Mouse (Mus musculus) intestine, postnatal 0 days (tissue): ENCODE measurements around the gene Akr1c18. TPM values are rescaled to one million over a fixed set of nuclear protein-coding genes. Genes with fewer than 3 reads are reported as not detected.
"Not testable (repeated sequence)": the region's sequence is repeated elsewhere in the genome, so short reads cannot be mapped to it uniquely, and the experiment has no call there.

ENCODE experiments used
- ATAC-seq: fragments of 200-750 bp; cut with Nextera tagmentation; 2 replicates; pipeline ENCODE4 v1.8.0; 2017; ENCODE audit warnings: mild to moderate bottlenecking, moderate TSS enrichment, moderate library complexity
- H3K27ac ChIP-seq: fragments of 300-500 bp; sonication (generic); 2 replicates; pipeline ENCODE4 v1.5.1; 2014; ENCODE audit warnings: mild to moderate bottlenecking, low read depth, low read length, moderate library complexity
- H3K27me3 ChIP-seq: fragments of 300-500 bp; sonication (generic); replicated peaks from 2 replicates; pipeline ENCODE4 v1.6.1; 2014; ENCODE audit warnings: low read length, mixed read lengths; ENCODE audit not compliant: control insufficient read depth, insufficient read depth
- H3K36me3 ChIP-seq: fragments of 300-500 bp; sonication (generic); 2 replicates; pipeline ENCODE4 v1.6.1; 2014; ENCODE audit warnings: mild to moderate bottlenecking, moderate library complexity; ENCODE audit not compliant: control insufficient read depth, insufficient read depth
- H3K4me1 ChIP-seq: fragments of 300-500 bp; sonication (generic); replicated peaks from 2 replicates; pipeline ENCODE4 v1.6.1; 2014; ENCODE audit warnings: antibody characterized with exemption, low read length, mixed read lengths; ENCODE audit not compliant: control insufficient read depth, insufficient read depth
- H3K4me2 ChIP-seq: fragments of 300-500 bp; sonication (generic); replicated peaks from 2 replicates; pipeline ENCODE4 v1.6.1; 2014; ENCODE audit warnings: low read depth, mild to moderate bottlenecking, moderate library complexity
- H3K4me3 ChIP-seq: fragments of 300-500 bp; sonication (generic); 2 replicates; pipeline ENCODE4 v1.5.1; 2014; ENCODE audit warnings: low read depth, low read length
- H3K9ac ChIP-seq: fragments of 300-500 bp; sonication (generic); 2 replicates; pipeline ENCODE4 v1.6.1; 2014; ENCODE audit warnings: mild to moderate bottlenecking, low read depth, low read length
- H3K9me3 ChIP-seq: fragments of 300-500 bp; sonication (generic); 2 replicates; pipeline ENCODE4 v1.6.1; 2016; ENCODE audit warnings: mixed run types; ENCODE audit not compliant: control insufficient read depth
- CTCF ChIP-seq: sonication (generic); IDR thresholded peaks from 2 replicates; pipeline ENCODE4 v1.5.1; 2016; ENCODE audit warnings: low read depth, mild to moderate bottlenecking, control low read depth, antibody characterized with exemption, moderate library complexity
- WGBS: fragments of 180-500 bp; shearing (Covaris S2); extraction: QIAGEN DNeasy Blood & Tissue Kit; methylation state at CpG from one replicate; pipeline ENCODE4 v1.1.7; 2014; 5-methylcytosine and 5-hydroxymethylcytosine counted together
- polyA plus RNA-seq: library from polyadenylated mRNA; unstranded; fragments of >200 nt; fragmentation: Nextera tagmentation; extraction: Ambion mirVana; gene quantifications from 2 replicates; pipeline ENCODE4 v1.2.1, GENCODE M21; 2015

The Akr1c18 gene
- polyA plus RNA-seq, 1 experiment from 2014 or later = 0.38 TPM

- H3K4me1 ChIP-seq = no peaks in the 10 kb centered on the region
- peak; percentile 91 for ATAC-seq
- H3K27me3 ChIP-seq = no peaks in the 10 kb centered on the region
- H3K36me3 ChIP-seq = no peaks in the 10 kb centered on the region
- H3K4me3 ChIP-seq = no peak overlapping the region
- H3K27ac ChIP-seq = no peak overlapping the region
- H3K9ac ChIP-seq = no peak overlapping the region
- no peaks in the 10 kb centered on the region for H3K9me3 ChIP-seq
- no peak for TF ChIP-seq CTCF
- 20% methylated on average over 3 of the region's 3 CpGs for WGBS
- H3K4me2 ChIP-seq = no peak overlapping the region
Observed at GRCm38 (mm10) chr13:4131721-4132120, 18.7 kb downstream of the Akr1c18 start.

DNA sequence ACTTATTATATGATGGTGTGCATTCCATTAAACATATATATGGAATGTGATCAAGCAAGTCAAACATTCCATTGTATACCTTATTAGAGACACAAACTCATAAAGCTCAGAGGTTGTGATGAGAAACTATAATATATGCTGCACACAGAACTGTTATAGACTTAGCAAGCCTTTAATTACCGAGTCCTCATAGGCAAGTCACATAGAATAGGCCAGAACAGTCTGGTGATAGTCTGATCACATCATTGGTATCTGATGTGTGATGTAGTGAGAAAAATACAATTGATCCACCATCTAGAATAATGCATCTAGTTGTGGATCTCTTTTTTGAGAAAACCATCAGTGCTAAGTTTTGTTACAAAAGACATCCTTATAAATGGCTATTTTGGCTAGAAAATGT, 19.1 kb downstream of the Akr1c18 start:
- TF ChIP-seq CTCF = no peak
- Histone ChIP-seq H3K27ac (no peak overlapping the region), H3K36me3 (no peaks in the 10 kb centered on the region), H3K9me3 (no peaks in the 10 kb centered on the region), H3K27me3 (no peaks in the 10 kb centered on the region), H3K9ac (no peak overlapping the region), H3K4me3 (no peak overlapping the region), H3K4me2 (no peak overlapping the region), H3K4me1 (no peaks in the 10 kb centered on the region)
- 46% methylated on average over 1 of the region's 1 CpGs for WGBS
- ATAC-seq = no peak

- H3K4me3 ChIP-seq = no peak overlapping the region
- H3K9me3 ChIP-seq = no peaks in the 10 kb centered on the region
- no peak for ATAC-seq
- WGBS = 41% methylated on average over 5 of the region's 5 CpGs
- H3K27me3 ChIP-seq = no peaks in the 10 kb centered on the region
- TF ChIP-seq CTCF = peak; percentile 80
- no peak overlapping the region for H3K9ac ChIP-seq
- H3K4me1 ChIP-seq = no peaks in the 10 kb centered on the region
- no peaks in the 10 kb centered on the region for H3K36me3 ChIP-seq
- H3K4me2 ChIP-seq = no peak overlapping the region
- H3K27ac ChIP-seq = no peak overlapping the region
Observed at GRCm38 (mm10) chr13:4129100-4129499, 21.4 kb downstream of the Akr1c18 start.

GRCm38 (mm10) chr13:4125846-4126245, 24.6 kb downstream of the Akr1c18 start:
- H3K9me3 ChIP-seq, H3K36me3 ChIP-seq, H3K4me1 ChIP-seq, H3K9ac ChIP-seq, H3K27me3 ChIP-seq, H3K4me2 ChIP-seq, ATAC-seq, H3K27ac ChIP-seq, H3K4me3 ChIP-seq: not testable (repeated sequence)
- 96% methylated on average over 1 of the region's 1 CpGs for WGBS

DNA sequence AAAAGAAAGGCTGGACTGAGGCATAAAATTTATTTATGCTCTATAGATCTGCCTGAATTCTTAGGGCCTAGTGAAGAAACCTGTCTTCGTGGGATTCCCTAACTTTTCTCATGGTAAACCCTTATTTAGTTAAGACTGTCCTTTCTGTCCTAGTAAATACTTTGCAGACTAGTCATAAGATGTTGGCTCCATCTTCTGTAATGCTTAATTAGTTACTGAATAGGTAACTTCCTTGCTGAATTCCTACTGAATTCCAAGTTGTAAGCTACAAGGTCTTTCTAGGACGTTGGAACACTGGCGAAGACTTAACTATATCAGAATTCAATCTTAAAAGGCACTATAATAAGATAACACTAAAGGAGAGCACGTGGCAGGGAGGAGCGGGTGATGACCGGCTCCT, 26.0 kb downstream of the Akr1c18 start:
- not testable (repeated sequence) for H3K4me3 ChIP-seq, H3K9ac ChIP-seq, H3K27me3 ChIP-seq, H3K9me3 ChIP-seq, H3K27ac ChIP-seq, H3K36me3 ChIP-seq, H3K4me1 ChIP-seq, ATAC-seq, H3K4me2 ChIP-seq
- 93% methylated on average over 6 of the region's 6 CpGs for WGBS

DNA sequence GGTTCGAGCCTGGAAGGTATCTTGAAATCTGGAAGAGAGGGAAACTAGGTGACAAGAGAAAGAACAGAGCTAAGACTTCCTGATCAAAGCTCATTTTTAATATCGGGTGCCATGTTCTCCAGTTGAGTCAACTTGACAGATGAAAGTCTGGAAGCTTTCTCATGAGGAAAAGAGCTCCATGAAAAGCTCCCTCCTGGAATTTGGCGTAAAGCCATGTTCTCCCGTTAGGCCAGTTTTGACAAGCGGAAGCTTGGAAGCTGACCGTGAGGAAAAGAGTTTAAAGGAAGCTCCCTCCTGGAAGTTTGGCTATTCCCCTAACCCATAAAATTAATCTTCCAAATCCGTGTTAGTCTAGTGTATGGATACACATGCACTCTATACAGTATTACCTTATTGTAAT, 27.3 kb downstream of the Akr1c18 start:
- H3K9me3 ChIP-seq = no peaks in the 10 kb centered on the region
- no peak overlapping the region for H3K27ac ChIP-seq
- H3K36me3 ChIP-seq = no peaks in the 10 kb centered on the region
- no peak for ATAC-seq
- H3K4me3 ChIP-seq = no peak overlapping the region
- H3K4me1 ChIP-seq = no peaks in the 10 kb centered on the region
- no peak overlapping the region for H3K4me2 ChIP-seq
- no peak for TF ChIP-seq CTCF
- 78% methylated on average over 7 of the region's 7 CpGs for WGBS
- H3K27me3 ChIP-seq = no peaks in the 10 kb centered on the region
- no peak overlapping the region for H3K9ac ChIP-seq

- Histone ChIP-seq H3K9ac (no peak overlapping the region), H3K36me3 (no peaks in the 10 kb centered on the region), H3K4me2 (no peak overlapping the region), H3K4me1 (no peaks in the 10 kb centered on the region), H3K4me3 (no peak overlapping the region), H3K27ac (no peak overlapping the region), H3K9me3 (no peaks in the 10 kb centered on the region), H3K27me3 (no peaks in the 10 kb centered on the region)
- no peak for TF ChIP-seq CTCF
- ATAC-seq = no peak
- WGBS = 61% methylated on average over 2 of the region's 2 CpGs
Observed at GRCm38 (mm10) chr13:4119181-4119904, 31.1 kb downstream of the Akr1c18 start.
